8 mouse cellular contexts compared by ENCODE assay signal in genomic region chr7:140922398-140923069, GRCm38 (mm10). TPM values are rescaled to one million over a fixed set of nuclear protein-coding genes. Genes with fewer than 3 reads are reported as not detected.
DNase-seq lines count a peak whose midpoint lies in the region; ATAC-seq and TF ChIP-seq lines count a peak whose summit lies in the region.

No protein-coding gene starts in this region.

- TF ChIP-seq POLR2A in testis, adult 2 months (IDR thresholded peaks at IDR 0.05; ENCODE audit: control insufficient read depth, low read depth, low read length) = no peak

- no peak for TF ChIP-seq CTCF in testis, adult 2 months (IDR thresholded peaks at IDR 0.05; ENCODE audit: control insufficient read depth, insufficient read depth, insufficient replicate concordance, low read depth, low read length)

- peaks cover 3% of the 10 kb centered on the region for H3K4me1 ChIP-seq in testis, adult 2 months (ENCODE audit: control insufficient read depth, insufficient read depth, low read length)
- peaks cover 12% of the 10 kb centered on the region for H3K4me1 ChIP-seq in lung, embryonic 16.5 days (replicated peaks; ENCODE audit: control insufficient read depth, insufficient read depth, low read length)

- ATAC-seq in lung, embryonic 16.5 days (ENCODE audit: low read depth) = peak; percentile 57; the same call in 1 of the 2 replicates

- no peaks in the 10 kb centered on the region for H3K9me3 ChIP-seq in lung, embryonic 16.5 days (ENCODE audit: control insufficient read depth, low read length)

- H3K27ac ChIP-seq in testis, adult 2 months (ENCODE audit: control insufficient read depth, insufficient read depth, low read depth, low read length) = no peak overlapping the region
- no peak overlapping the region for H3K27ac ChIP-seq in lung, embryonic 16.5 days (ENCODE audit: low read length)

- H3K27me3 ChIP-seq in testis, adult 2 months (ENCODE audit: control insufficient read depth, insufficient read depth, low read length) = no peaks in the 10 kb centered on the region; the same call in 1 of the 2 replicates
- peaks cover 57% of the 10 kb centered on the region for H3K27me3 ChIP-seq in lung, embryonic 16.5 days (ENCODE audit: control insufficient read depth, insufficient read depth, low read depth, low read length)

- H3K4me3 ChIP-seq in testis, adult 2 months (ENCODE audit: control insufficient read depth, low read depth, low read length) = peak overlapping the region; percentile 25; the same call in 1 of the 2 replicates
- peak overlapping the region; percentile 39 for H3K4me3 ChIP-seq in lung, embryonic 16.5 days (ENCODE audit: low read length)

- DNase-seq in testis, postnatal 14 days (ENCODE audit: low spot score) = no peak
- DNase-seq in cerebellum, postnatal 10 days = peak; percentile 94 to 95
- peak; percentile 52 for DNase-seq in gastrocnemius, postnatal 25 days
- DNase-seq in kidney, adult 8-10 months = peak; percentile 93 to 94
- DNase-seq in retina, postnatal 1 day = peak; percentile 49
- no peak for DNase-seq in spleen, adult 12 weeks (ENCODE audit: low spot score)

- H3K9ac ChIP-seq in lung, embryonic 16.5 days (ENCODE audit: low read length) = no peak overlapping the region

- WGBS in lung, embryonic 16.5 days = 1% methylated on average over 49 of the region's 49 CpGs

- peak overlapping the region; percentile 54 for H3K4me2 ChIP-seq in lung, embryonic 16.5 days (ENCODE audit: low read depth, low read length)

- H3K36me3 ChIP-seq in testis, adult 2 months (ENCODE audit: control insufficient read depth, insufficient read depth, low read length) = no peaks in the 10 kb centered on the region
- no peaks in the 10 kb centered on the region for H3K36me3 ChIP-seq in lung, embryonic 16.5 days (ENCODE audit: control insufficient read depth, insufficient read depth, low read length)

RNA-seq across cellular contexts. Expression of gene Nlrp6, which starts 1.8 kb away (rescaled TPM):
- 0.08 and 0.23 TPM in 2 replicates for polyA plus RNA-seq in testis, adult 2 months (2012; rRNA removed)
- total RNA-seq in gastrocnemius, postnatal 25 days (2021) = not detected
- 0.16 and 0.88 TPM in 2 replicates for polyA plus RNA-seq in lung, embryonic 16.5 days (2015; fragmentation: Nextera tagmentation; extraction: Ambion mirVana)

RNA-seq across cellular contexts. Expression of gene Pgghg, which starts 18.7 kb away (rescaled TPM):
- 2.0 and 2.4 TPM in 2 replicates for polyA plus RNA-seq in testis, adult 2 months (2012; rRNA removed)
- total RNA-seq in gastrocnemius, postnatal 25 days (2021) = 1 to 10 TPM; 4.3 to 4.6 TPM
- polyA plus RNA-seq in lung, embryonic 16.5 days (2015; fragmentation: Nextera tagmentation; extraction: Ambion mirVana) = 20.5 and 23.4 TPM in 2 replicates

RNA-seq across cellular contexts. Expression of gene Cox8b, which starts 22.3 kb away (rescaled TPM):
- not detected in 2 replicates for polyA plus RNA-seq in testis, adult 2 months (2012; rRNA removed)
- 1,000 to 10,000 TPM; 1,696 to 1,975 TPM for total RNA-seq in gastrocnemius, postnatal 25 days (2021)
- polyA plus RNA-seq in lung, embryonic 16.5 days (2015; fragmentation: Nextera tagmentation; extraction: Ambion mirVana) = 10.0 and 14.1 TPM in 2 replicates

RNA-seq across cellular contexts. Expression of gene Ifitm5, which starts 27.6 kb away (rescaled TPM):
- 0.15 TPM in 1 of 2 replicates, not detected in the other for polyA plus RNA-seq in testis, adult 2 months (2012; rRNA removed)
- under 1 TPM in 1 of 2 experiments, not detected in 1; 0.64 TPM for total RNA-seq in gastrocnemius, postnatal 25 days (2021)
- polyA plus RNA-seq in lung, embryonic 16.5 days (2015; fragmentation: Nextera tagmentation; extraction: Ambion mirVana) = 2.8 and 6.6 TPM in 2 replicates

RNA-seq across cellular contexts. Expression of gene Gm45717, which starts 33.2 kb away (rescaled TPM):
- polyA plus RNA-seq in testis, adult 2 months (2012; rRNA removed) = not detected in 2 replicates
- not detected for total RNA-seq in gastrocnemius, postnatal 25 days (2021)
- polyA plus RNA-seq in lung, embryonic 16.5 days (2015; fragmentation: Nextera tagmentation; extraction: Ambion mirVana) = 0.67 TPM in 1 of 2 replicates, not detected in the other

Comparison
In these comparisons a context has a peak if more than half of its experiments do, and no peak if none do; other contexts are left out.
1. DNase-seq: peak in cerebellum, postnatal 10 days (2 of 2), gastrocnemius, postnatal 25 days (single experiment), kidney, adult 8-10 months (2 of 2) and retina, postnatal 1 day (single experiment); none in testis, postnatal 14 days (single experiment) and spleen, adult 12 weeks (single experiment).